Mouse (Mus musculus): ENCODE results near the gene Pmfbp1.

- TF ChIP-seq CTCF (conservative IDR thresholded peaks at IDR 0.05 in 1 of 2, IDR thresholded peaks at IDR 0.05 in 1 of 2; ENCODE audit: low read depth in 2 of 2, low read length in 2 of 2) (no peak), POLR2A (IDR thresholded peaks at IDR 0.05; ENCODE audit: low read depth, low read length) (no peak), MEF2A (IDR thresholded peaks at IDR 0.05; ENCODE audit: borderline replicate concordance, low read depth, low read length) (no peak)
Measured at GRCm38 (mm10) chr8:109494601-109495000, 774 bp downstream of the Pmfbp1 start.
